Mouse (Mus musculus) thymus, postnatal 36 days (tissue): ENCODE results near the gene Suclg2.

Experiments
- DNase-seq, 2 experiments: peaks; one replicate each; pipeline ENCODE4 v3.0.0; 2022; ENCODE audit warnings: mixed read lengths in 2 of 2

Gene Suclg2

GRCm38 (mm10) chr6:95445036-95445435, 273.6 kb downstream of the Suclg2 start:
- no peak for DNase-seq
